Mouse (Mus musculus): Measurements from ENCODE around the gene Phykpl.

The Phykpl gene

GRCm38 (mm10) chr11:51584431-51585248, at the start of gene Phykpl:
Phykpl (plus strand) TSS chr11:51584757.
- in situ Hi-C loops (cut with MboI, MseI): no loop called here

GRCm38 (mm10) chr11:51538388-51538787, 46.2 kb upstream of the Phykpl start:
- in situ Hi-C loops (cut with MboI, MseI): loop anchor here in 1 of 2 experiments (5.0 to 10.0 kb wide), 2 partner anchors 246 to 594 kb away; partner anchors contain the start of gene 4933414I15Rik

GRCm38 (mm10) chr11:51538919-51539758, 45.4 kb upstream of the Phykpl start:
- in situ Hi-C loops (cut with MboI, MseI): loop anchor here in 1 of 2 experiments (5.0 to 10.0 kb wide), 2 partner anchors 247 to 594 kb away; partner anchors contain the start of gene 4933414I15Rik

GRCm38 (mm10) chr11:51539759-51540282, 44.7 kb upstream of the Phykpl start:
- in situ Hi-C loops (cut with MboI, MseI): loop anchor here in 1 of 2 experiments (5.0 to 10.0 kb wide), 2 partner anchors 248 to 595 kb away; partner anchors contain the start of gene 4933414I15Rik

- in situ Hi-C loops (cut with MboI, MseI): no loop called here
Measured at GRCm38 (mm10) chr11:51542424-51542823, 42.1 kb upstream of the Phykpl start.

- in situ Hi-C loops (cut with MboI, MseI): no loop called here
Measured at GRCm38 (mm10) chr11:51543487-51544050, 41.0 kb upstream of the Phykpl start.

- in situ Hi-C loops (cut with MboI, MseI): no loop called here
Measured at GRCm38 (mm10) chr11:51544413-51544812, 40.1 kb upstream of the Phykpl start.

GRCm38 (mm10) chr11:51545811-51546210, 38.7 kb upstream of the Phykpl start:
- in situ Hi-C loops (cut with MboI, MseI): no loop called here

- in situ Hi-C loops (cut with MboI, MseI): no loop called here
Measured at GRCm38 (mm10) chr11:51551253-51551652, 33.3 kb upstream of the Phykpl start.

- in situ Hi-C loops (cut with MboI, MseI): no loop called here
Measured at GRCm38 (mm10) chr11:51552091-51552490, 32.5 kb upstream of the Phykpl start.

GRCm38 (mm10) chr11:51554590-51554989, 30.0 kb upstream of the Phykpl start:
- in situ Hi-C loops (cut with MboI, MseI): no loop called here

GRCm38 (mm10) chr11:51555066-51555465, 29.5 kb upstream of the Phykpl start:
- in situ Hi-C loops (cut with MboI, MseI): no loop called here

- in situ Hi-C loops (cut with MboI, MseI): no loop called here
Measured at GRCm38 (mm10) chr11:51563276-51563675, 21.3 kb upstream of the Phykpl start.

GRCm38 (mm10) chr11:51565062-51565461, 19.5 kb upstream of the Phykpl start:
- in situ Hi-C loops (cut with MboI, MseI): no loop called here

- in situ Hi-C loops (cut with MboI, MseI): no loop called here
Measured at GRCm38 (mm10) chr11:51565951-51566350, 18.6 kb upstream of the Phykpl start.

GRCm38 (mm10) chr11:51568801-51569200, 15.8 kb upstream of the Phykpl start:
- in situ Hi-C loops (cut with MboI, MseI): no loop called here

- in situ Hi-C loops (cut with MboI, MseI): no loop called here
Measured at GRCm38 (mm10) chr11:51576454-51576853, 8.1 kb upstream of the Phykpl start.

- in situ Hi-C loops (cut with MboI, MseI): no loop called here
Measured at GRCm38 (mm10) chr11:51577587-51577986, 7.0 kb upstream of the Phykpl start.

GRCm38 (mm10) chr11:51579024-51579423, 5.5 kb upstream of the Phykpl start:
- in situ Hi-C loops (cut with MboI, MseI): no loop called here

GRCm38 (mm10) chr11:51582713-51583112, 1.8 kb upstream of the Phykpl start:
- in situ Hi-C loops (cut with MboI, MseI): no loop called here

- in situ Hi-C loops (cut with MboI, MseI): no loop called here
Measured at GRCm38 (mm10) chr11:51584057-51584430, 513 bp upstream of the Phykpl start.

Data from T-helper 17 cell (primary cell).